Mouse (Mus musculus): ENCODE measurements at regions not wholly inside any gene's neighbourhood (a gene's known extent, or its start where the extent isn't known, plus 50 kb on each side); places are given as distances from the start of the nearest gene placed in this dataset.

- no peak for DNase-seq (ENCODE audit: low spot score in 2 of 2)
Measured at GRCm38 (mm10) chr2:75138746-75139060, 313.1 kb downstream of the Mtx2 start.

GRCm38 (mm10) chr2:75139544-75139943 lies 313.9 kb downstream of the Mtx2 start:
- no peak for DNase-seq (ENCODE audit: low spot score in 2 of 2)

DNA sequence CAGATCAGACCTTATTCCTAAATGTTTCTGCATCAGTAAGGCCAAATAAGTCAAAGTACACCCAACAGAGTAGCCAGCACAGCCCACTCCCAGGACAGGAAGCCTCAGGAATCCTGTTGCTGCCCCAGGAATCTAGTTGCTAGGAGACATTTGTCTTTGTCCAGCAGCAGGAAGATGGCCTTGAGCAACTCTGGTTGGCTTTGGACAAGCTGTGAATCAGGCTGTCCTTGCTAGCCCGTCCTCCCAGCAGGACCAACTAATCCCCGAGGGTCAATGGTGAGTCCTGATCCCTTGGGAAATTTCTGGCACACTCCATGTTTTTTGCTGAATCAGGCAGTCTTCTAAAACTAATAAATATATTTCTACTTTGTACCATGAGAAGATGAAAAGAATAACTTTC lies 317.1 kb downstream of the Mtx2 start:
- DNase-seq (ENCODE audit: low spot score in 2 of 2), result no peak

GRCm38 (mm10) chr2:75144861-75145260 lies 319.3 kb downstream of the Mtx2 start:
- DNase-seq (ENCODE audit: low spot score in 2 of 2), result no peak

GRCm38 (mm10) chr2:75146256-75146655 lies 320.7 kb downstream of the Mtx2 start:
- no peak for DNase-seq (ENCODE audit: low spot score in 2 of 2)

DNA sequence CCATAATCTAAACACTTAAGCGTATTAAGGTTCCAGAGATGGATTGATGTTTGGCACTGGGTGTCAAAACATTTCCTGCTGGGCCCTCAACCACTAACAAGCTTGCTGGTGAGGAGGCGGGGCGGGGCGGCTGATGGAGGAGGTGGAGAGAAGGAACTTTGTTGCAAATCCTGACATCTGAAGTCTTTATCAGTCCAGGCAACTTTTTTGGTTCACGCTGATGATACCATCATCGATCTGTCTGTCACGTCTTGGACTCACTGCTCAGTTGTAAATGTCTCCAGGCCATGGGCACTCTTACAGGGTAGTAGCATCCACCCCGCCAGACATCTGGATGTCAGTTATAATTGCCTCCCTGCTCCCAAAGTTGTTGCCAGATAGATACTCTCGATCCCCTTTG lies 321.8 kb downstream of the Mtx2 start:
- no peak for DNase-seq (ENCODE audit: low spot score in 2 of 2)

- DNase-seq (ENCODE audit: low spot score in 2 of 2), result no peak
Measured at GRCm38 (mm10) chr2:75147967-75148366, 322.4 kb downstream of the Mtx2 start.

DNA sequence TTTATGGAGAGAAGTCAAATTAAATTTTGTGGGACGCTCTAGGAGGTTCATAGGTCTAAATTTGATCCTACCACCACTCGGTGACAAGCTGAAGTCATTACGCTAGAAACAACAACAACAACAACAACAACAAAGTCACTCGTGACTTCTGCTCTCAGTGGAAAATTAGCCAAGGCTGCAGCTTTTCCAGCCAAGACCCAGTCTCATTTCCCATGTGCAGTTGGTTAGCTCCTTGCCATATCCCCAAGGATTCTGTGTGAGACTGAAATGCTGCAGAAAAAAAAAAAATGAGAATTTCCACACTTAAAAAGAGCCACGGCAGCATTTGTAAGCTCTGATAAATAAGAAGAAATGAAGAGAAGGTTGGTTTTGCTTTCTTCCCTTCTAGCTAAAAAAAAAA lies 323.4 kb downstream of the Mtx2 start:
- DNase-seq (ENCODE audit: low spot score in 2 of 2), result no peak

DNA sequence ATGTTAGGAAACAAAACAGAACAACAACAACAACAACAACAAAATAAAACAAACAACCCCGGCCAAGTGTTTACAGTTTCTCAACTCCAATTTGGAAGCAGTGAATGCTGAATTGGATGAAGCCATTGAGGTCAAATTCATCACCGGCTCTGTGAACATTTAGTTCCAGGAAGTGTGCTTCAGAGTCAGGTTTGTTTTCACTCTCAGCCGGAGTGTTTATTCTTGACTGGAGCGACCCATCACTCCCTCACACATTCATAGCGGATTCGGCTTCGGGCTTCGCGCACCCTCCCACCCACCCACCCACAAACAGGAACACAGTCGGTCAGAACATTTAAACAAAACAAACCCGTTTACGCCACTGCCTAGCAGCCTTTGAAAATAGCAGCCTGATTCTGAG lies 324.0 kb downstream of the Mtx2 start:
- DNase-seq (ENCODE audit: low spot score in 2 of 2), result no peak

GRCm38 (mm10) chr2:75150986-75151385 lies 325.4 kb downstream of the Mtx2 start:
- no peak for DNase-seq (ENCODE audit: low spot score in 2 of 2)

GRCm38 (mm10) chr2:75151519-75151918 lies 325.9 kb downstream of the Mtx2 start:
- no peak for DNase-seq (ENCODE audit: low spot score in 2 of 2)

DNA sequence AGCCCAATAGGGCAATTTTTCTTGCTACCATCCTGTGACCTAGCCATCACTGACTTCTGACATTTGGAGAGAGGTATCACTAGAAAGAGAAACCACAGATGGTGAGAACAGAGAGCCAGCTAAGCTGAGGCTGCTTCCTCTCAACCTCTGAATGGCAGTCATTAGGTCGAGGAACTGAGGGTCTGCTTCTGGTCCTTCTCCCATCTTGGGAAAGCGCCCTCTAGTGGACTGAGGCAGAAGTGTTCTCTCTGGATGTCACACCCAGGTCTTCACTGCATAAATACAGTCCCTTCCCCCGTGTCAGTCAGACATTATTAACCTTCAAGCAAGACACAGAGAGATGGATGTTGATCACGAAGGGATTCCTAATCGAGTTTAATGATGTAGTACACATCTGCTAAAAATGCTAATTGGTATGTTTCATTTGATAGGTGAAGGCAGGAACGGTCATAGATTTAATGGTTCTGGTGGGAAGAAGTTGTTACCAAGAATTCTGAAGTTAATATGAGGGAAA lies 326.9 kb downstream of the Mtx2 start:
- no peak for DNase-seq (ENCODE audit: low spot score in 2 of 2)

DNA sequence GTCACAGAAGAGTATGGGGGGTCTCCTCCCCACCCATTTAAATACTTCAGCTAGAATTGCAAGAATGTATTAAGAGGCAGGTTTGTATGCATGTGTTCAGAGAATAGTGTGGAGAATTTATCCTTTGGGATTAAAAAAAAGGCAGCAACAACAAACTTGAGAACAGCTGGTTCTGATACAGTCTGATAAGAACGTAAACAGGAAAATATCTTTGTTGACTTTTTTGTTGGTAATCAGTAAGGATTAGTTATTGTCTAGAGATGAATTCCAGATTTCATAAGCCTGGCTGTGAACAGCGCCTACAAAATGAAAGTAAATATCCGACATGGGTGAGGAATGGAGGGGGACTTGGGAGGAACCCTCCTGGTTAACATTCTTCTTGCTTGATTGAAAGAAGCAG lies 328.8 kb downstream of the Mtx2 start:
- DNase-seq (ENCODE audit: low spot score in 2 of 2), result no peak

GRCm38 (mm10) chr2:75158581-75158980 lies 333.0 kb downstream of the Mtx2 start:
- DNase-seq (ENCODE audit: low spot score in 2 of 2), result peak; percentile 80 to 87

- no peak for DNase-seq (ENCODE audit: low spot score in 2 of 2)
Measured at GRCm38 (mm10) chr2:75161075-75161474, 335.5 kb downstream of the Mtx2 start.

- no peak for DNase-seq (ENCODE audit: low spot score in 2 of 2)
Measured at GRCm38 (mm10) chr2:75164987-75165386, 339.4 kb downstream of the Mtx2 start.

- peak in 1 of 2 experiments; percentile 50 for DNase-seq (ENCODE audit: low spot score in 2 of 2)
Measured at GRCm38 (mm10) chr2:75176267-75176666, 350.7 kb downstream of the Mtx2 start.

- DNase-seq (ENCODE audit: low spot score in 2 of 2), result no peak
Measured at GRCm38 (mm10) chr2:75183293-75183692, 357.7 kb downstream of the Mtx2 start.

GRCm38 (mm10) chr2:75202587-75203220 lies 377.1 kb downstream of the Mtx2 start:
- DNase-seq (ENCODE audit: low spot score in 2 of 2), result no peak

DNA sequence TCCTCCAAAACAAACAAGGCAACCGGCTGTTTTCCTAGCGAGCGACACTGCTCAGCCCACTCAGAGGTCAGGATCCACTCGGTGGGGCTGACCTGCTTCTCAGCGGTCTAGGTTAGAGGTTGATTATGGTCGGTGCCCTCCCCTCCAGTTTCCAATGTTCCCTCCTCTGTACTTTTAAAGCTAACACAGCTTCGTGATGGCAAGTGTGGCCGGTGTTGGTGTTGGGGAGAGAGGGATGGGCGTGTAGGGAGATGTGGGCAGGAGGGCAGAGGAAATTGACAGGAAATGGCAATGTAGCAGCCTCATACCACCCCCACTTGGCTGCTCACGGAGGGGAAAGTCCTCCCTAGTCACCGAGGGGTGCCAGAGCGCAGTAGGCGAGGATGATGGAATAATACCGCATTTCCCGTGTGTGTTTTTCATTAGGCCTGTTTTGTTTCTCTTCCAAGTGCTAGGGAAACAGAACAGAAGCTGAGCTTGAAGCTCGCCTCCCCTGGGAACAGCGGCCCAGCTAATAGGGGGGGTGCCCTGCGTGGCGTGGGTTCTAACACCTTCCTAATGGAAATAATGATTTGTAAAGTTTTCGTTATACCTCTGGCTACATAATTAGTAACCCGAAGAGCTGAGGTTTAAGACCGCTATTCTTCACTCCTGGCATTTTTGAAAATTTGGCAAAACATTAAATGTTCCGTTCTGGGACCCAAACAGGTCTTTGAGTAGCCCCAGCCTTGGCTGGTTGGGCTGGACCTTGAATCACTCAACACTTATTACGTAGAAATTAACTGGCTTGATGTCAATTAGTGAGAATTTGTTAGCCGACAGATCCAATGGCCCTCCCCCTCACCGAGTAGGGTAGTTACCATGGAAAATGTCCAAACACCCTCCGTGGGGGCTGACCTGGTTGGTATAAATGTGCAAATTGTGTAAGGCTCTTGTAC lies 383.5 kb downstream of the Mtx2 start:
- peak; percentile 72 to 77 for DNase-seq (ENCODE audit: low spot score in 2 of 2)

- no peak for DNase-seq (ENCODE audit: low spot score in 2 of 2)
Measured at GRCm38 (mm10) chr2:75209790-75210583, 384.4 kb downstream of the Mtx2 start.

- no peak for DNase-seq (ENCODE audit: low spot score in 2 of 2)
Measured at GRCm38 (mm10) chr2:75216931-75217330, 391.3 kb downstream of the Mtx2 start.

All from heart, adult 9 months (tissue).